Mouse (Mus musculus) 3134 (cell line): ENCODE measurements at regions not wholly inside any gene's neighbourhood (a gene's known extent, or its start where the extent isn't known, plus 50 kb on each side); places are given as distances from the start of the nearest gene placed in this dataset.

Source experiments
- DNase-seq: peaks from one replicate; pipeline ENCODE4 v3.0.0-alpha.2; 2011; ENCODE audit warnings: low spot score; ENCODE audit not compliant: insufficient read length; ENCODE audit errors: extremely low read depth

DNA sequence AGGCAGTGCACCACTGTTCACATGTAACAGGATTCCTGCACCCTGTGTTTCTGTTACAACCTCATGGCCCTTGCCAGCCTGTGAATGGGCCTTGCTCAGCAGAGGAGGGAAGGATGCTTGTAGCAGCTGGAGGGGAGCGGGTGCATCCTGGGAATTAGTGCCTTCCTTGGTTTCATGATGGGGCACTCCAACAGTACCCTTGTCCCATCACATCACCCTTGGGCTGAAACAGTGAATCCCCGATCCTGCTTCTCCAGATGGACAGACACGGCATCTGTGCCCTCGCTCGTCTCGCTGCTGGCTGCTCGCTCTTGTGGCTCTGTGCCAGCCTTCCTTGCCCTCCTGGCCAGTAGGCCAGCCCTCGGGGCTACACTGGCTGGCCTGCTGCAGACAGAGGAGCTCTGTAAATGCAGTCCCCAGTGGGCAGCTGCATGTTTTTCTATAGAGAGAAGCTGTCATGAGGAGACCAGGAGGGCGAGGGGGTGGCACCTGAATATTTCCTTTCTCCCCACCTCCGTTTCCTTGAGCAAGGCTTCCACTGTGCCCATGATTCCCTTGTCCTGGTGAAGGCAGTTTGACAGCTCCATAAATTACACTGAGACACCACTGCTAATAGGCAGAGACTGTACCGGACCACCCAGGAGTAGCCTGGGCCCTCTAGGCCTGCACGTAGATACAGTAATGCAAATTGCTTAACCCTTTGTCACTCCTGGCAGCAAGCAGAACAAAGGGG lies 104.6 kb upstream of the Tut7 start:
- no peak for DNase-seq

DNA sequence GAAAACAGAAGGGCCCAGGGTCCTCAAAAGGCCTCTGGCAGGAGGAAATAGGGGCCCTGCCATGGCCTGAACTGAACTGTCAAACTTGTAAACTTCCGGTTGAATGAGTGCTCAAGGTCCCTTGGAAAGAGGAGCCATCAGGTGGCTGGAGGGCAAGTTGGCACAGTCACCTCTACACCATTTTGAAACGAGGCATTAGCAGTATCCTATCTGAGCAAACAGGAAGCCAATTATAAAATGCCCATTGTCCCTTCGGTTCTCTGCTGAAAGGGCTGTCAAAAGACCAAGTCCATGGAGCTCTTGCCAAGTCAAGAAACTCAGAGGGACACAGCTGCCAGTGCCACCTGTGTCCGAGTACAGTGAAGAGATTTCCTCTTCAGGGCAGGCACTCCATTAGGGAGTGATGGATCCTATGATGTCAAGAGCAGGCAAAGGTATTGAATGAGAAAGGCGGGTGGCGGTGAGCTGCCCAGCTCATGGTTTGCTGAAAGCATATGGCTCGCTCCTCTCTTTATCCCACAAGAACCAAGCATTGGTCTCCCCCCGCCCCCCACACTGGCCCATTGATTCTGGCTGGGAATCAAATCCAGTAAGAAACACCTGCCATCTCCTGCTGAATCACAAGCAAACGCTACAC lies 103.0 kb upstream of the Tut7 start:
- DNase-seq = no peak

DNA sequence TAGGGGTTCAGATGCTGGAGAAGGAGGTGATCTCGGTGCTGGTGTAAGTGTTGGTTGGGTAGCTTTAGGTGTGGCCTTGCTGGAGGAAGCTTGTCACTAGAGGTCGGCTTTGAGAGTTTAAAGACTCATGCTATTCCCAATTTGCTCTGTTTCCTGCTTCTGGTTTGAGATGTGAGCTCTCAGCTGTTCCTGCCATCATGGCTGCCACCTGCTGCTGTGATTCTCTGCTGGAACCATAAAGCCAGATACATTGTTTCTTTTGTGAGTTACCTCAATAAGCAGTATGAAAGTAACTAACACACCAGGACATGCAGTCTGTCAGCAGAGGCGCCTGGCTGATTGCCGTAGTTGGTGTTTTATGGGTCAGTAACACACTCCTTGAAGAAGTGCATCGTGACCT lies 94.2 kb upstream of the Tut7 start:
- no peak for DNase-seq

DNA sequence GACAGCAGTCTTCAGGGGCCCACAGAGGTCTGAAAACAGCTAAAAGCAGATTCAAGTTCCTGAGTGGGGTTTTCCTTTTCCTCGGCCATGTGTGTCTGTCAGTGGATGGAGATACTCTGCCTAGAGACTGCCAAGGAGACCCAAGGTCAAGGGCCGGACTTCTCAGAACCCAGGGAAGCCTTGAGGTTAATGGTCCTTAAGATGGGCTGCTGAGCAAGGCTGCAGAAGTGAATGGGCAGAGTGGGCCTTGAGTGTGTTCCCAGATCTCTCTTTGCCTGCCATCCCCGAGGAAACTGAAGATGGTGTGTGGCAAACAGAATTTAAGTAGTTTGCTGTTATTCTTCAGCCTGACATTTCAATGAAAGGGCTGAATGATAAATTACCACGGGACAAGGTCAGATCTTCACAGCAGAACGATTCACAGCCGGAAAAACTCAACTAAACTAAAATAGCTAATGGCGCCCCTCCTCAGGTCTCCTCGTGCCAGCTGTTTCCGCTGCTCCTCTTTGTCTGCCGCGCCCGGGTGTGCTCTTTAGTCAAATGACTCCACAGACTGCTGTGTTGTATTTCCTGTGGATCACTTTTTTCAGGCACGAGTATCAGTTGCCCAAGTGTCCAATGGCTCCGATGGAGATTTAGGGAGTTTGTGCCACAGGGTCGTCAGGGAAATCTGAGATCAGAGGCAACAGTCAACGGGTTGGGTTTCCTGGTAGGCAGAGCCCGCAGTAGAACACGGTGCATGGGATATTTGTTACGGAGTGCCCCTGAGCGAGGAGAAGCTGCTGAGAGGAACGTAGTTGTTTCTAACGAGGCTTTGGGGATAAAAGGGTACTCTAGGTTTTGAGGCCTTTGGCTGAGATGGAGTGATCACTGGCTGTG lies 93.5 kb upstream of the Tut7 start:
- DNase-seq = no peak

DNA sequence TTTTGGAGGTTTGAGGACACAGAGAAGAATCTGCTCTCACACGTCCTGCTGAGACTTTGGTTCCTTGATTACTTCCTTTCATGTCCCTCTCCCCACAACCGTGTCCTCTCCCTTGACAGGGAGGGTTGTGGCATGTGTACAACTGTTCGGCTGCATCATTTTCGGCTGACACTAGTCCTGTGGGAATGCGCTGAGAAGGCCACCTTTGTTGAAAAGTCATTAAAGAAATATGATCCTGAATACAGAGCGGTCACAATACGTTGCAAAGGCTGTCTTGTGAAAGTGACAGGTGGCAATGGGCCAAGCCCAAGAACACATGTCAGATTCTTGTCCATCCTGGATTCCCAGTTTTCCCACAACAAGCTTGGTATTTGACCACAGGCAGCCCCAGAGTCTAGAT lies 92.8 kb upstream of the Tut7 start:
- no peak for DNase-seq

DNA sequence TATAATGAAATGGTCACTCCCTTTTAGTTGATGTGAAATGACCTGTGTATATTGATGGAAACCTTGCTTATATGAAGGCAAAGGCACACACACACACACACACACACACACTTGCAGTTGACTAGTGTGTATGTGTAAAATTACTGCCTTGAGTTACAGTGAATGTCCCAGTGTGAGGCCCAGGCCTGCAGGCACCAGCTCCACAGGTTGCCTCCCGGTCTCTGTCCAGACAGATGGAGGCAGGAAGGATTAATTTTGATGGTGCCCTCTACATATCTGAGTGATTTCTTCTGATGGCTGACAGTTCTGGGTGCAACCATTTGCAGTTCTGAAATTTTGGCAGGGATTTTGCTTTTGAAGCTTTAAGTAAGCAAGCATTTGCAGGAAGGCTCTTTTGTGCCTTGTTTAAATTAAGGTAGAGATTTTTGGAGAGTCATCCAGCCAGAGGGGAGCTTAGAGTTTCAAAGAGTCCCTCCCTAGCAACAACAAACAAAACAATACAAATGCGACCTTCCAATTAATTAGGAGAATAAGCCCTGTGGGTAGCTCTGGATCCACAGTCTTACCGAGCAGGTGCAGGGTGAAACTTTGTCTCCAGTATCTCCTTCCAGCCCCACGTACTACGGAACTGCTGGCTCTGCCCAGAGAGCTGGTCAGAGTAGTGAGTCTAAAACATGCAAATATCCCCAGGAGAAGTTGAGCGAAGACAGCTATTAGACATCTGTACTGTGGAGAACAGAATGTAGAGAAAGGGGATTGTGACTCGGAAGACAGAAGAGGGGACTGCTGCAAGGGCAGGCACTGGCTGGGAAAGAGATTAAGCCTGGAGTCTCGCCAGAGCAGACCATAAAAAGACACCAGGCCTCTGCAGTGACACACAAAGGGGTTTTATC lies 87.5 kb upstream of the Tut7 start:
- DNase-seq = no peak

DNA sequence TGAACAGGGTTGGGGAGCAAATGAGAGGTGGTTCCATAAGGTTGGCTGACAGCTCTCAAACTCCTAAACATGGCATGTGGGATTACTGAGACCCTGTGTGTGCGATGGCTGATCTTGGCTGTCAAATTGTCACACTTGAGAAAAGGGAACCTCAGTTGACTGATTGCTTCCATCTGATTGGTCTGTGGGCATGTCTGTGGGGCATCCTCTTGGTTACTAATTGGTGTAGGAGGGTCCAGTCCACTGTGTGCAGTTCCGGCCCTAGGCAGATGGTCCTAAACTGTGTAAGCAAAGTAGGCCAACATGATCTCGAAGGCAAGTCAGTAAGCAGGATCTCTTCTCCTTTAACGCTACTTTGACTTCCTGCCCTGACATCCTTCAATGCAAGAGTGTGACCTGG lies 86.5 kb upstream of the Tut7 start:
- DNase-seq = no peak

DNA sequence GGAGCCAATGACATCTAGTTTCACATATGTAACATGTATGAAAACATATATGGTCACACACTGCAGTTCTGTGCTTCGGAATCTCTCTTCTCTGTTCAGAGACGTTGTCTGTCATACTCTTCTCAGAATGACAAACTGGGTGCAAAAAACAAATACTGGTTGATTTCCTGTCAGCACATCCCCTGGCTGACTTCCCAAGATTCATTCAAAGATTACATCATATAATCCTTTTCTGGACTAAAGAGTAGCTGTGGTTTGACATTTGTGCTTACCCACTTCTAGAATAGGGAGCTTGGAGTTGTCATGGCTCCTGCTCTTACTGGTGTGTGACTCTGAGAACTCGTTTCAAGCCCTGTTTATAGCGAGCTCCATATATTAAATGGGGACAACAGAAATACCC lies 85.8 kb upstream of the Tut7 start:
- no peak for DNase-seq

DNA sequence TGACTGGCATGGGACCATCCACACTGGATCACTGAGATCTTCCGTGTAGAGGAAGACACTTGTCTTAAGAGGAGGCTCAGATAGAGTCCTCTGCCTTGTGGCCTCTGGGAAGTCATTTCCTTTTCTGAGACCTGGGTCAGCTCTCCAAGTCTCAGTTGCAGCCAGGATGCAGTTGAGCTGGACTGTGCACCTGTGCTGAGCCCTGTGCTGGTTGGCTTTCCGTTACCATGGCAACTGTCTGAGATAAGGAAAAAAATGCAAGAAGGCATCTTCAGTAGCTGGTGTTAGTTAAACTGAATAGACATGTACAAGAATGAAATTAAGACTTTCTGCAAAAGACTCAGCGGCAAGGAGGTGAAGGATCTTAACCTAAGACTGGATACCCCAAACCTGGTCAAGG lies 82.5 kb upstream of the Tut7 start:
- DNase-seq = no peak

DNA sequence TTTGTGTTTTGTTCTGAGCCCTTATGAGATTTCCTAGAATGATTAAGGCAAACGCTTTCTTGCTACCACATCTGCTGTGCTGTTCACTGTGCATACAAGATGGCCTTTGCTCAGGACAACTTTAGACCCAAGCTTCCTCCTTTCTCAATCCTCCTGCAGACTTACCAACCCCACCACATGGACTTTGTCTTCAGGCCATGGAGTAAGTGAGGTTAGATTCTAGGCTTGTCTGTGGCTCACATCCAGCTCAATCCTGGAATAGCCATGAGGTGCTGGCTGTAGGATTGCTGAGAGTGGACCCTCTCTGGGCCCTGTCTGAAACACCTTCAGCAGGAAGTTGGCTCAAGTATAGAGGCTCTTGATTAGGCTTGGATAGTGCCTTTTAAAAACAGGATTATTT lies 81.5 kb upstream of the Tut7 start:
- DNase-seq = no peak

DNA sequence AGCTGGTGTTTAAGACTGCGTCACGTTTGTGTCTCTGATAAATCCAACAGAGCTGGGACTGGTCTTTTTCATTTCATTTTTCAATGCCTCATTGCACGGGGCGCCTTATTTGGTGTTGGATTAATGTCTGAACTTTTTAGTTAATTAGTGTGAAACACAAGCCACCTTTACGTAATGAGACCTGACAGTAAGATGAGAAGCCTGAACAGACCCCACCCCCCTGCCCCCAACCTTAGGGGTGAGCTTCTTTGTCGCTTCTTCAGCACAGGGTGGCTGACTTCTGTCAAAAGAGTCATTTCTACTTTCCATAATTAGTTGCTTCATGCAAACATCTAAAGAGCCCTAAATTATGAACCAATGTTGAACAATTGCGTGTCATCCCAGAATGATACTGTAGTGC lies 76.6 kb upstream of the Tut7 start:
- no peak for DNase-seq

DNA sequence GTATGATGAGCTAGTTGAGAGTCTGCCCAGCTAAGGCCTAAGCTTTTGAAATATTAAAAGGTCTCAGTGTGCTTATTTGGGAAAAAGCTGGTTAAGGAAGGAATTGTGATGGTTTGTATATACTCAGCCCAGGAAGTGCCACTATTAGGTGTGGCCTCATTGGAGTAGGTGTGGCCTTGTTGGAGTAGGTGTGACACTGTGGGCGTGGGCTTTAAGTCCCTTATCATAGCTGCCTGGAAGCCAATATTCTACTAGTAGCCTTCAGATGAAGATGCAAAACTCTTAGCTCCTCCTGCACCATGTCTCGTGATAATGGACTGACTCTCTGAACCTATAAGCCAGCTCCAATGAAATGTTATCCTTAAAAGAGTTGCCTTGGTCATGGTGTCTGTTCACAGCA lies 72.8 kb upstream of the Tut7 start:
- DNase-seq = no peak

DNA sequence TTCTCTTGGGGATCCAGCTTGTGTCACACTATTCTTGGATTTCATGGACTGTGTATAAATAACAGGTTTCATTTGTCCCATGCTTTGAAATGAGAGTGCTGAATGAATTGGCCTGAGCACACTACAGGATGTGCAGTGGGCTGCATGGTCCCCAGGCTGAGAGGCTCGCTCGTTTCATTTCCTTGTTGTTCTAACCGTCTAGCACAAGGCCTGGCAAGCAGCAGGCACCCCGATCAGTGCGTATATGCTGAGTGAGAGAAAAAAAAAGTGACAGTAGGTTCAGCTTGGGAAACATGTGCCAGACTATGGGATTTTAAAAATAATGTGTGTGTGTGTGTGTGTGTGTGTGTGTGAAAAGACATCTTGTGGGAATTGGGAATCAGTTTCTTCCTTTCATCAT lies 71.1 kb upstream of the Tut7 start:
- no peak for DNase-seq

DNA sequence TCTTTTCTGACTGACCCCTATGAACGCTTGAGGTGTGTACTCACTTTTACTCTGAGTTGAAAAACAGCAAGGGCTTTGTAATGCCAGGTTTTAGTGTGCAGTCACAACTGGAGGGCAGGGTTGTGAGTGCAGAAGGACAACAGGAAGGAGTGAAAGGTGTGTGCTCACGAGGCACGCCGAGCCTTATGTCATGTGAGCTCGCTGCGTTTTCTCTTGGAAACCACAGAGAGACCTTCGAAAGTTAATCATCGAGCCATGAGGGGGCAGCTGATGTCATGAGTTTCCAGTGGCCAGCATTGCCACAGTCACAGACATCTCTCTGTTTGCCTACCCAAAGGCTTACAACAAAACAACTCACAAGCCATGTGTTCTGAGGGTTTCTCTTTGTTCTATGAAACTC lies 70.0 kb upstream of the Tut7 start:
- DNase-seq = no peak

DNA sequence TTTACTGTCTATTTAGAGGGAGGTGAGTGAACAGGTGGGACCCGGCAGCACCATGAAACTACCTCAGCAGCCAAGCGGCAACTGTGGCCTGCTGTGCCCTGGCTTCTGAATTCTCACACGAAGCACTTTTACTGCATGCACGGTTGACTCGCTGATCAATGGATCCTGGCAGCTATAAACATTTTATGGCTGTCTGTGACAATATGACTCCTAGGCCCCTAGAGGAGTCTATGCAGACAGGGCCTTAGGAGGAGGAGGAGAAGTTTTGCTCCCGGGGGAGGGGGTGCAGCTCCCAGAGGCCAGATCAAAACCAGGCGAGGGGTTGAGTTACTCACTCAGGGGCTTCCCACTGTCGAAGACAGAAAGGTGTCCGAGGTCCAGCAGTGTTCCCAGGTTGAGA lies 69.4 kb upstream of the Tut7 start:
- no peak for DNase-seq

DNA sequence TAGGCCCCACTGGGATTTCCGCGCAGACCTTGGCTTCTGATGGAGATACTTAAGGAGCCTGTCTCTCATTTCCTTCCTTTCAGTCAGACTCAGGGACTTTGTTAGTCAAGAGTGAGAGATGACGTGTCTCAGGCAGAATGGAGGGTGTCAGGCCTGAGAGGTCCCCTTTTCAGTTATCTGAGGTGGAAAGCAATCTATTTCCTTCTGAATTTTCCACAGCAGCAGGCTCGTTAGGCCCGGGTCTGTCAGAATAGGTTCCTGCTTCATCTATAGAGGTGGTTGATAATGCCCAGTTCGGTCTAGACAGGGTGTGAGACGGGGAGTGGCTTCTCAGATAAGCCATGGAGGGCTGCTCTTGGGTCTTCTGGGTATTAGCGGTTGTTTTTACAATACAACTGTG lies 68.8 kb upstream of the Tut7 start:
- DNase-seq = no peak

DNA sequence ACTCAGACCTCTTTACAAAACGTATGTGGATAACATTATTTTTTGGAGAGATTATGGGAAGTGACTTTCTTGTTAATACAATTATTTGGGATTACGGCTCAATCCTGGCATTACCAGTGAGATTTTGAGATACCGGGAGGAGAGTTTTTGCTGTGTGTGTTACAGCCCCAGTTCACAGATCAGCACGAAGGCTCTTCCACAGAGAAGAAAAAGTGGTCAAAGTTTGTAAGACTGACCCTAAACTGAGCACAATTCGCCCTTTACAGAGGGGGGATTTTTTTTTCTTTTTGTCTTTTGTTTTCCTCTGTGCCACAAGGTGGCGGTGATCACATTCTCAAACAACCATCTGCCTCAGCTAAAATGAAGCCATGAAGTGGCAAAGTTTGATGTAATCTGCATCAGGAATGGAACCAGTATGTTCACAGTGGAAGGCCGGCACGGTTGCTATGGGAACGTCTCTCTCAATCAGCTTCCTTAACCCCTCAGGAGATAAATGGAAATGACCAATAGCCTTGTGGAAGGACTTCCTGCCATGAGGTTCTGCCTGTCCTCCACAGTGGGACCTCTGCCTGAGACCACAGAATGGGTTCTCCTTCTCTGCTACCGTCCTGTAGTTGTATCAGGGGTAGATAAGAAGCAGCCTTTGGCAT lies 66.6 kb upstream of the Tut7 start:
- DNase-seq = no peak

DNA sequence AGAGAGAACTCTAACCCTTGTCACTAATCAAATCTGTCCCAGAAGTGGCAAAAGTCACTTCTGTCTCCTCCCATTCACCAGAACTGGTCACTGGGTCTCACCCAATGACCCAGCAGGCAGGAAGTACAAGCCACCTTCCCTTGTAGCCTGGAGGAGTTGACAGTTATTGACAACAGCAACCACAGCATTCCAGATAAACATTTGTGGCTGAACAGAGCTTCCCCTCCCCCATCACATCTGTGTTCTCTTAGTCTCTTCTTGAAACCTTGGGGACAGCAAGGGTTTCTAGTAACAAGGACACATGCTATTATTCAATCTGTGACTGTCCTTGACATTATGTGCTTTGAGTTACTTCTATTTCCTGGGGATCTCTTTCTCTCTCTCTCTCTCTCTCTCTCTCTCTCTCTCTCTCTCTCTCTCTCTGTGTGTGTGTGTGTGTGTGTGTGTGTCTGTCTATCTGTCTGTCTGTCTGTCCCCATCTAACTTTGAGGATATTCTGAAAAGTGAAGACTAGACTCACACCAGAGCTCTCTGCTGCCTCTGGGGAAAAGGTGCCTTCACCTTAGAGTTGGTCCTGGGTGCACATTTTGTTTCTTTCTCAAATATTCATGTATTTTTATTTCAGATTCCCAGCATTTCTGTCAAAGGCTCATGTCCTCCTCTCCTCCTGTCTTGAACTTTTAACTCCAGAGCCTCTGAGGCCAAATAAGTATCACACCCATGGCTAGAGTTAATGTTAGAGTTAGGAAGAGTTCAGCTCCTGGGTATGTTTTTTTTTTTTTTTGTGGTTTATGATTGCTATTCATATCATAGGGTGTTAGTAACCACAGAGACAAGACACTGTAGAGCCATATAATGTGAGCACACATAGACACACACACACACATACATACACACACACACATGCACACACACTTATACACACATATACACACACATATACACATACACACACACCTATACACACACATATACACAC lies 65.4 kb upstream of the Tut7 start:
- DNase-seq = no peak

DNA sequence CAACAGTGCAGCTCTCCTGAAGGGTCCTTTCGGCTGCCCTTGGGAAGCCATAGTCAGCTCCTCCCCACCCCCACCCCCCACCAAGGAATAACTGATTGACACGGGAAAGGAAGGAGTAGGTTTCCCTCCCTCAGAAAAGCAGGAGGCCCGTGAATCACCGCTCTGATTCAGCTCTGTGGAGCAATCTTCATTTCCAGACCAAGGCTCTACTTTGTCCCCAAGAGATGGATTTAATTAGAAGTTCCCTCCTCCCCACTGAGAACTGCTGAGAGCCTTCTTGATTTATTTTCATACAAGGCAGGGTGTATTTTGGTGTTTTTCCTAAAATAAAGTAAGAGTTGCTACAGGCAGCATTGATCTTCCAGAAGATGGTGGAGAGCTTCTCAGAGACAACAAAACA lies 64.4 kb upstream of the Tut7 start:
- DNase-seq = no peak
